Mouse (Mus musculus) liver, embryonic 14.5 days (tissue): ENCODE measurements around the gene Abca1. TPM values are rescaled to one million over a fixed set of nuclear protein-coding genes. Genes with fewer than 3 reads are reported as not detected.

Source experiments
- ATAC-seq: fragments of 200-750 bp; cut with Nextera tagmentation; 2 replicates; pipeline ENCODE4 v1.8.0; 2017; ENCODE audit warnings: moderate number of reproducible peaks, mild to moderate bottlenecking, moderate library complexity; ENCODE audit not compliant: insufficient read depth
- DNase-seq, 3 experiments: peaks; one replicate each; pipeline ENCODE4 v3.0.0-alpha.2; 2012 to 2013; ENCODE audit warnings: low read depth in 3 of 3, low spot score in 3 of 3
- H3K27ac ChIP-seq: fragments of 300-500 bp; sonication (generic); 2 replicates; pipeline ENCODE4 v1.5.1; 2014; ENCODE audit warnings: moderate library complexity, mild to moderate bottlenecking, control low read depth, inconsistent platforms
- H3K27me3 ChIP-seq: fragments of 300-500 bp; sonication (generic); 2 replicates; pipeline ENCODE4 v1.6.1; 2014; ENCODE audit warnings: mild to moderate bottlenecking, low read length, moderate library complexity; ENCODE audit not compliant: control insufficient read depth, insufficient read depth
- H3K36me3 ChIP-seq: fragments of 300-500 bp; sonication (generic); replicated peaks from 2 replicates; pipeline ENCODE4 v1.6.1; 2014; ENCODE audit warnings: low read depth; ENCODE audit not compliant: control insufficient read depth, insufficient read depth
- H3K4me1 ChIP-seq, 2 experiments: fragments of 200-500 bp in 1 of 2; fragments of 300-500 bp in 1 of 2; sonication (generic) in 1 of 2; replicated peaks; 2 replicates each; pipeline ENCODE4 v1.6.1; 2012 to 2014; ENCODE audit warnings: antibody characterized with exemption in 1 of 2, inconsistent platforms in 1 of 2, low read length in 1 of 2; ENCODE audit not compliant: control insufficient read depth in 2 of 2, insufficient read depth in 2 of 2
- H3K4me2 ChIP-seq: fragments of 300-500 bp; sonication (generic); 2 replicates; pipeline ENCODE4 v1.6.1; 2014; ENCODE audit warnings: low read depth, mild to moderate bottlenecking, control low read depth, moderate library complexity
- H3K4me3 ChIP-seq, 2 experiments: fragments of 200-500 bp in 1 of 2; fragments of 300-500 bp in 1 of 2; sonication (generic) in 1 of 2; 2 replicates each; pipeline ENCODE4 v1.5.1; 2012 to 2014; ENCODE audit warnings: low read depth in 2 of 2, low read length in 2 of 2, mild to moderate bottlenecking in 2 of 2, control low read depth in 1 of 2, inconsistent platforms in 1 of 2, moderate library complexity in 1 of 2; ENCODE audit not compliant: insufficient read depth in 1 of 2
- H3K9ac ChIP-seq: fragments of 300-500 bp; sonication (generic); replicated peaks from 2 replicates; pipeline ENCODE4 v1.6.1; 2014; ENCODE audit warnings: mild to moderate bottlenecking, control low read depth, moderate library complexity
- H3K9me3 ChIP-seq: fragments of 300-500 bp; sonication (generic); 2 replicates; pipeline ENCODE4 v1.6.1; 2016; ENCODE audit warnings: low read length, mixed read lengths; ENCODE audit not compliant: control insufficient read depth
- CTCF ChIP-seq: IDR thresholded peaks from 2 replicates; pipeline ENCODE4 v1.5.1; 2016; ENCODE audit warnings: antibody characterized with exemption, low read depth, control low read depth
- EP300 ChIP-seq: IDR thresholded peaks from 2 replicates; pipeline ENCODE4 v1.6.1; 2016; ENCODE audit warnings: antibody characterized with exemption, low read depth
- WGBS: fragments of 180-500 bp; shearing (Covaris S2); extraction: QIAGEN DNeasy Blood & Tissue Kit; methylation state at CpG from one replicate; pipeline ENCODE4 v1.1.7; 2014; ENCODE audit not compliant: insufficient replicate concordance; 5-methylcytosine and 5-hydroxymethylcytosine counted together
- polyA plus RNA-seq, 2 experiments: library from polyadenylated mRNA; depleted of rRNA in 1 of 2; stranded (reverse) in 1 of 2; unstranded in 1 of 2; fragments of >200 nt; fragmentation: Nextera tagmentation in 1 of 2; extraction: Ambion mirVana in 1 of 2; gene quantifications; 2 replicates each; pipeline versions ENCODE4 v1.2.1 to v1.2.3; 2012 to 2014

Abca1 gene
- polyA plus RNA-seq, 2 experiments = 7.0 to 12.0 TPM

- peaks cover 0 to 19% of the 10 kb centered on the region in 2 experiments; a peak in 2 of 4 replicates for H3K4me1 ChIP-seq
- no peak for ATAC-seq
Measured at GRCm38 (mm10) chr4:53153061-53153460, 6.6 kb downstream of the Abca1 start.

GRCm38 (mm10) chr4:53152655-53153054 lies 7.0 kb downstream of the Abca1 start:
- Histone ChIP-seq H3K9ac (no peak overlapping the region), H3K27me3 (no peaks in the 10 kb centered on the region), H3K4me1 (peaks cover 0 to 19% of the 10 kb centered on the region in 2 experiments; a peak in 2 of 4 replicates), H3K4me3 (no peak overlapping the region), H3K4me2 (no peak overlapping the region), H3K9me3 (no peaks in the 10 kb centered on the region), H3K36me3 (no peaks in the 10 kb centered on the region), H3K27ac (no peak overlapping the region)
- WGBS = 51% methylated on average over 5 of the region's 5 CpGs
- ATAC-seq (no peak), DNase-seq (no peak)
- no peak for TF ChIP-seq EP300
- no peak for TF ChIP-seq CTCF

More at GRCm38 (mm10) chr4:53153061-53153460, 6.6 kb downstream of the Abca1 start:
- Histone ChIP-seq H3K4me3 (no peak overlapping the region), H3K4me2 (no peak overlapping the region), H3K27ac (no peak overlapping the region), H3K9ac (no peak overlapping the region), H3K27me3 (no peaks in the 10 kb centered on the region), H3K9me3 (no peaks in the 10 kb centered on the region), H3K36me3 (no peaks in the 10 kb centered on the region)
- TF ChIP-seq CTCF = no peak
- no peak for TF ChIP-seq EP300
- 68% methylated on average over 4 of the region's 4 CpGs for WGBS
- no peak for DNase-seq

- H3K27ac ChIP-seq = no peak overlapping the region
- H3K4me1 ChIP-seq = peaks cover 3 to 33% of the 10 kb centered on the region in 2 experiments; a peak in 3 of 4 replicates
- ATAC-seq (no peak), DNase-seq (no peak)
- WGBS = 61% methylated on average over 8 of the region's 8 CpGs
- TF ChIP-seq EP300 (no peak), CTCF (no peak)
- no peak overlapping the region for H3K9ac ChIP-seq
- H3K36me3 ChIP-seq = no peaks in the 10 kb centered on the region
- no peak overlapping the region for H3K4me2 ChIP-seq
- H3K27me3 ChIP-seq = no peaks in the 10 kb centered on the region
- no peaks in the 10 kb centered on the region for H3K9me3 ChIP-seq
- no peak overlapping the region for H3K4me3 ChIP-seq
Measured at GRCm38 (mm10) chr4:53150516-53150915, 9.2 kb downstream of the Abca1 start.

- Histone ChIP-seq H3K27me3 (no peaks in the 10 kb centered on the region), H3K9me3 (no peaks in the 10 kb centered on the region), H3K9ac (no peak overlapping the region), H3K36me3 (no peaks in the 10 kb centered on the region), H3K4me1 (peaks cover 3 to 33% of the 10 kb centered on the region in 2 experiments; a peak in 3 of 4 replicates), H3K27ac (no peak overlapping the region), H3K4me2 (no peak overlapping the region), H3K4me3 (no peak overlapping the region)
- no peak for DNase-seq
- ATAC-seq = no peak
- TF ChIP-seq CTCF (no peak), EP300 (no peak)
- WGBS = 69% methylated on average over 4 of the region's 5 CpGs
Measured at GRCm38 (mm10) chr4:53149644-53150043, 10.1 kb downstream of the Abca1 start.

GRCm38 (mm10) chr4:53148817-53149216 lies 10.9 kb downstream of the Abca1 start:
- no peak for DNase-seq
- no peak overlapping the region for H3K4me2 ChIP-seq
- H3K27ac ChIP-seq = no peak overlapping the region
- no peaks in the 10 kb centered on the region for H3K9me3 ChIP-seq
- H3K27me3 ChIP-seq = no peaks in the 10 kb centered on the region
- no peak overlapping the region for H3K4me3 ChIP-seq
- 62% methylated on average over 2 of the region's 2 CpGs for WGBS
- H3K9ac ChIP-seq = no peak overlapping the region
- peaks cover 3 to 33% of the 10 kb centered on the region in 2 experiments; a peak in 3 of 4 replicates for H3K4me1 ChIP-seq
- TF ChIP-seq EP300 (no peak), CTCF (no peak)
- ATAC-seq = no peak
- no peaks in the 10 kb centered on the region for H3K36me3 ChIP-seq
